Mouse (Mus musculus): ENCODE data around the gene Il12a. TPM values are rescaled to one million over a fixed set of nuclear protein-coding genes. Genes with fewer than 3 reads are reported as not detected.

Il12a gene
- polyA plus RNA-seq, 1 experiment from 2014 or later: 0.77 TPM

- Histone ChIP-seq H3K9me3 (replicated peaks) (no peaks in the 10 kb centered on the region), H3K27ac (replicated peaks) (no peak overlapping the region; the same call in 1 of the 2 replicates), H3K27me3 (0 out of 2 replicates have a peak, but pooled peaks cover 3% of the 10 kb centered on the region), H3K36me3 (no peaks in the 10 kb centered on the region), H3K4me1 (no peaks in the 10 kb centered on the region), H3K4me2 (replicated peaks) (no peak overlapping the region), H3K9ac (no peak overlapping the region), H3K4me3 (replicated peaks) (no peak overlapping the region)
- WGBS: 51% methylated on average over 8 of the region's 8 CpGs
- no peak for ATAC-seq (ENCODE audit: insufficient number of reproducible peaks, low FRiP score, low TSS enrichment, low read depth)
These were observed 3.4 kb upstream of the Il12a start for GRCm38 (mm10) chr3:68686852-68687560.

GRCm38 (mm10) chr3:68689346-68689745 is 1.1 kb upstream of the Il12a start:
- Histone ChIP-seq H3K4me2 (replicated peaks) (no peak overlapping the region), H3K27ac (replicated peaks) (no peak overlapping the region), H3K36me3 (no peaks in the 10 kb centered on the region), H3K4me3 (replicated peaks) (no peak overlapping the region), H3K9me3 (replicated peaks) (no peaks in the 10 kb centered on the region), H3K27me3 (0 out of 2 replicates have a peak, but pooled peaks cover 3% of the 10 kb centered on the region), H3K9ac (no peak overlapping the region), H3K4me1 (peaks cover 13% of the 10 kb centered on the region)
- no peak for ATAC-seq (ENCODE audit: insufficient number of reproducible peaks, low FRiP score, low TSS enrichment, low read depth)
- 79% methylated on average over 7 of the region's 7 CpGs for WGBS

- WGBS: 76% methylated on average over 28 of the region's 28 CpGs
- no peak for ATAC-seq (ENCODE audit: insufficient number of reproducible peaks, low FRiP score, low TSS enrichment, low read depth)
- 0 out of 2 replicates have a peak, but pooled peaks cover 3% of the 10 kb centered on the region for H3K27me3 ChIP-seq
- H3K36me3 ChIP-seq: no peaks in the 10 kb centered on the region
- H3K27ac ChIP-seq (replicated peaks): no peak overlapping the region
- no peak overlapping the region for H3K9ac ChIP-seq
- peaks cover 13% of the 10 kb centered on the region for H3K4me1 ChIP-seq
- no peaks in the 10 kb centered on the region for H3K9me3 ChIP-seq (replicated peaks)
- no peak overlapping the region for H3K4me2 ChIP-seq (replicated peaks)
- no peak overlapping the region for H3K4me3 ChIP-seq (replicated peaks)
These were observed 795 bp downstream of the Il12a start for GRCm38 (mm10) chr3:68691100-68691778.

- Histone ChIP-seq H3K4me1 (peaks cover 13% of the 10 kb centered on the region), H3K4me3 (replicated peaks) (no peak overlapping the region), H3K36me3 (no peaks in the 10 kb centered on the region), H3K27me3 (0 out of 2 replicates have a peak, but pooled peaks cover 3% of the 10 kb centered on the region), H3K9me3 (replicated peaks) (no peaks in the 10 kb centered on the region), H3K9ac (no peak overlapping the region), H3K4me2 (replicated peaks) (no peak overlapping the region), H3K27ac (replicated peaks) (no peak overlapping the region)
- ATAC-seq (ENCODE audit: insufficient number of reproducible peaks, low FRiP score, low TSS enrichment, low read depth): no peak
- WGBS: 75% methylated on average over 7 of the region's 7 CpGs
These were observed 1.6 kb downstream of the Il12a start for GRCm38 (mm10) chr3:68691938-68692599.

GRCm38 (mm10) chr3:68692600-68693225 is 2.3 kb downstream of the Il12a start:
- H3K4me2 ChIP-seq (replicated peaks): no peak overlapping the region
- ATAC-seq (ENCODE audit: insufficient number of reproducible peaks, low FRiP score, low TSS enrichment, low read depth): no peak

GRCm38 (mm10) chr3:68693441-68694048 is 3.1 kb downstream of the Il12a start:
- H3K4me2 ChIP-seq (replicated peaks): 0 out of 2 replicates have a peak overlapping the region, but pooled peaks have one; percentile 1
- 0 out of 2 replicates have a peak, but pooled peaks cover 3% of the 10 kb centered on the region for H3K27me3 ChIP-seq
- peaks cover 13% of the 10 kb centered on the region for H3K4me1 ChIP-seq
- no peak overlapping the region for H3K9ac ChIP-seq
- no peak overlapping the region; the same call in 1 of the 2 replicates for H3K27ac ChIP-seq (replicated peaks)
- 41% methylated on average over 11 of the region's 11 CpGs for WGBS
- ATAC-seq (ENCODE audit: insufficient number of reproducible peaks, low FRiP score, low TSS enrichment, low read depth): peak; percentile 77
- no peaks in the 10 kb centered on the region for H3K9me3 ChIP-seq (replicated peaks)
- no peak overlapping the region for H3K4me3 ChIP-seq (replicated peaks)
- no peaks in the 10 kb centered on the region for H3K36me3 ChIP-seq

More at GRCm38 (mm10) chr3:68692600-68693225, 2.3 kb downstream of the Il12a start:
- Histone ChIP-seq H3K9me3 (replicated peaks) (no peaks in the 10 kb centered on the region), H3K4me1 (peaks cover 13% of the 10 kb centered on the region), H3K9ac (no peak overlapping the region), H3K36me3 (no peaks in the 10 kb centered on the region), H3K4me3 (replicated peaks) (no peak overlapping the region), H3K27me3 (0 out of 2 replicates have a peak, but pooled peaks cover 3% of the 10 kb centered on the region), H3K27ac (replicated peaks) (no peak overlapping the region; the same call in 1 of the 2 replicates)
- 57% methylated on average over 11 of the region's 11 CpGs for WGBS

GRCm38 (mm10) chr3:68695321-68695720 is 4.9 kb downstream of the Il12a start:
- H3K4me2 ChIP-seq (replicated peaks): no peak overlapping the region
- H3K4me3 ChIP-seq (replicated peaks): no peak overlapping the region
- no peaks in the 10 kb centered on the region for H3K36me3 ChIP-seq
- no peak overlapping the region for H3K9ac ChIP-seq
- H3K27ac ChIP-seq (replicated peaks): no peak overlapping the region
- 0 out of 2 replicates have a peak, but pooled peaks cover 3% of the 10 kb centered on the region for H3K27me3 ChIP-seq
- peaks cover 13% of the 10 kb centered on the region for H3K4me1 ChIP-seq
- WGBS: 93% methylated on average over 5 of the region's 5 CpGs
- no peaks in the 10 kb centered on the region for H3K9me3 ChIP-seq (replicated peaks)
- no peak for ATAC-seq (ENCODE audit: insufficient number of reproducible peaks, low FRiP score, low TSS enrichment, low read depth)

- no peaks in the 10 kb centered on the region for H3K27me3 ChIP-seq
- H3K4me2 ChIP-seq (replicated peaks): no peak overlapping the region
- H3K9me3 ChIP-seq (replicated peaks): no peaks in the 10 kb centered on the region
- no peaks in the 10 kb centered on the region for H3K36me3 ChIP-seq
- ATAC-seq (ENCODE audit: insufficient number of reproducible peaks, low FRiP score, low TSS enrichment, low read depth): no peak
- no peak overlapping the region for H3K9ac ChIP-seq
- H3K27ac ChIP-seq (replicated peaks): no peak overlapping the region
- 83% methylated on average over 3 of the region's 3 CpGs for WGBS
- H3K4me1 ChIP-seq: peaks cover 13% of the 10 kb centered on the region
- no peak overlapping the region for H3K4me3 ChIP-seq (replicated peaks)
These were observed 6.2 kb downstream of the Il12a start for GRCm38 (mm10) chr3:68696495-68697200.

GRCm38 (mm10) chr3:68698601-68699000 is 8.2 kb downstream of the Il12a start:
- Histone ChIP-seq H3K4me3 (replicated peaks) (no peak overlapping the region), H3K27me3 (no peaks in the 10 kb centered on the region), H3K4me1 (peaks cover 4% of the 10 kb centered on the region), H3K9me3 (replicated peaks) (no peaks in the 10 kb centered on the region), H3K9ac (no peak overlapping the region), H3K4me2 (replicated peaks) (no peak overlapping the region), H3K27ac (replicated peaks) (no peak overlapping the region), H3K36me3 (no peaks in the 10 kb centered on the region)
- no peak for ATAC-seq (ENCODE audit: insufficient number of reproducible peaks, low FRiP score, low TSS enrichment, low read depth)
- WGBS: 87% methylated on average over 3 of the region's 3 CpGs

- no peak overlapping the region for H3K9ac ChIP-seq
These were observed 9.6 kb downstream of the Il12a start for GRCm38 (mm10) chr3:68700091-68700490.

More at GRCm38 (mm10) chr3:68700091-68700490, 9.6 kb downstream of the Il12a start:
- ATAC-seq (ENCODE audit: insufficient number of reproducible peaks, low FRiP score, low TSS enrichment, low read depth): no peak
- H3K4me1 ChIP-seq: no peaks in the 10 kb centered on the region
- no peaks in the 10 kb centered on the region for H3K9me3 ChIP-seq (replicated peaks)
- no peak overlapping the region for H3K4me2 ChIP-seq (replicated peaks)
- H3K27ac ChIP-seq (replicated peaks): no peak overlapping the region
- H3K36me3 ChIP-seq: no peaks in the 10 kb centered on the region
- no peaks in the 10 kb centered on the region for H3K27me3 ChIP-seq
- no peak overlapping the region for H3K4me3 ChIP-seq (replicated peaks)
- WGBS: 83% methylated on average over 4 of the region's 4 CpGs

Measured in embryonic facial prominence, embryonic 15.5 days (tissue).